Mouse (Mus musculus): ENCODE data around the gene Gps2. TPM values are rescaled to one million over a fixed set of nuclear protein-coding genes. Genes with fewer than 3 reads are reported as not detected.

Gene Gps2
- 85.2 and 86.4 TPM in 2 replicates for polyA plus RNA-seq (2015; fragmentation: Nextera tagmentation; extraction: Ambion mirVana)

DNA sequence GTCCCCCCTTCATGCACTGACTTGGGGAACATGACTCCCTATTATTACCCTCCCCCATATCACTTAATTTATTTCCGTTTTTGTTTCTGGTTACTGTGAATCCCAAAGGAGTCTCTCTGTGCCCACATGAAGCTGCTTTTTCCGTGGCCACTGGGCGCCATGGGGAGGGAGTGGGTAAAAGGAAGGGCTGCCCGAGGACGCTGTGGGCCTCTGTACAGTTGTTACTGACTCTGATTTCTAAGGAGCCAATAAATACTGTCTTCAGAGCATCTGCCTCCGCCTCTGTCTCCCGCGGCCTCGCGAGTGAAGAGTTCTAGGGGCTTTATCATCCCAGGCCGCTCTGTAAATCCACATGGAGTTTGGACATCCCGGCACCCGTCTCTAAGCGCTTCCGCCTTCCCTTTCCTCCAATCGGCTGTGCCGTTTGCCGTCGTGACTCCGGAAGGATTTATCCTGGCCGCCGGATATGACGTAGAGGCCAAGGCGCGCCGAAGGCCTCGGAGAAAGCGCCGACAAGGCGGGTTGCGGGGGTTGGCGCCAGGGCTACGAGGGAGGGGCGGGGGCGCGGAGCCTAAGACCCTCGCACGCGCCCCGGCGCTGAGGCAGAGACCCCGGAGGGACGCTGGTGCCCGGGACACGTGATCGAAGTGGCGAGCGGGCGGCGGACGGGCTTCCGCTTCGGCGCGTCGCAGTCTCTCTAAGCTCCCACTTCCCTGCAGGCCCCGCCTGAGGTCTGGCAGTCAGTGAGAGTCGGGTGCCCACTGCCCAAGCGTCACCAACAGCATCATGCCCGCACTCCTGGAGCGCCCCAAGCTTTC, at the start of gene Gps2:
TSS of gene Gps2 (plus strand) at position 335 of the 818 bp plus-strand sequence.
- Histone ChIP-seq H3K27ac (ENCODE audit: low read length) (peak within 1 kb of the TSS; percentile 78), H3K9me3 (ENCODE audit: low read length) (no peaks in the 10 kb centered on the region), H3K27me3 (ENCODE audit: insufficient read depth, low read length) (no peaks in the 10 kb centered on the region), H3K4me1 (ENCODE audit: insufficient read depth, low read length) (peaks cover 32% of the 10 kb centered on the region), H3K4me2 (replicated peaks; ENCODE audit: low read depth, low read length) (peak within 1 kb of the TSS; percentile 79), H3K4me3 (ENCODE audit: low read length) (peak within 1 kb of the TSS; percentile 88), H3K36me3 (ENCODE audit: insufficient read depth, low read length) (peaks cover 75% of the 10 kb centered on the region), H3K9ac (replicated peaks; ENCODE audit: low read length) (peak within 1 kb of the TSS; percentile 83)
- ATAC-seq (ENCODE audit: low FRiP score, low TSS enrichment) = peak; percentile 87
- WGBS = under 1% methylated on average over 61 of the region's 61 CpGs

DNA sequence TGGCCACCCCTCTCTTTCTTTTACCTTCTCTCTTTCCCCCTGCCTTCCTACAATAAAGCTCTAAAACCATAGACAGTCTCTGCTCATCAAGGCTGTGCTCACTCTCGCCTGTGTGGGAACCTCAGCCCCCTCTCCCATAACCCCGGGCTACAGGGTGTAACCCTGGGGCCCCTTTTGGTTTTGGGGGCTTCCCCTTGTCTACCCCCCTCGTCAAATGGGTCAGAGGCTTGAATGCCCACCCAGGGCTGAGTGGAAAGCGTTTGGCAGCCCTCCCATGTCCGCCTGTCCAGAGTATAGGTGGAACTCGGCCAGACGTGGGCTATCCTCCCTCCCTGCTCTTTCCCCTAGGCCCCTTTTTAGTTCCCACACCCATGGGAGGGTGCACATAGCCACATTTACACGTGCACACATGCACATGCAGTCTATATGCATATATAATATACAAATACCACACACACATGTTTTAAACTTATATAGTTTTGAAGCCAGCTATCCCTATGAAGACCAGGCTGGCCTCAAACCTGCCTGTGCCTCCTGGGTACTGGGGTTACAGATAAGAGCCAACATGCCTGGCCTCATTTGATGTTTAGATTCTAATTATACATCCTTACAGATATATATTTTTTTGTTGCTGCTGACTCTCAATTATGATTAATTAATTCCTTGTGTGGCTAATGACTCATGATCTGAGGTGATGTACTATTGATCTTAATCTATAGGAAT, 49.4 kb upstream of the Gps2 start:
- 31% methylated on average over 8 of the region's 8 CpGs for WGBS
- no peak for ATAC-seq (ENCODE audit: low FRiP score, low TSS enrichment)

DNA sequence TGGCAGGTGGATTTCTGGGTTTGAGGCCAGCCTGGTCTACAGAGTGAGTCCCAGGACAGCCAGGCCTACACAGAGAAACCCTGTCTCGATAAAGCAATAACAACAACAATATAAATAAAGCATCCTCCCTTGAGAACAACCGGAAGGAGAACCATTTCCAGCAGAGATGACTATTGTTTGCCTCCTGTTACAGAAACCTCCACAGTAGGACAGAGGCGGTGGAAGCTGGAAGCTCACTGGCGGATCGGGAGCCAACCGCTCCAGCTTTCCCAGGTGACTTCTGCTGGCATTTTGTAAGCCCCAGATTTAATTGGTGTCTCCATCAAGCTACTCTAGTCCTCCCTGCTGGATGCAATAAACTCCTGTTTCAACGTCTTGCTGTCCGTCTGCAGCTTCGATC, 48.1 kb upstream of the Gps2 start:
- H3K4me2 ChIP-seq (replicated peaks; ENCODE audit: low read depth, low read length) = no peak overlapping the region
- ATAC-seq (ENCODE audit: low FRiP score, low TSS enrichment) = no peak
- H3K9me3 ChIP-seq (ENCODE audit: low read length) = no peaks in the 10 kb centered on the region
- no peak overlapping the region for H3K27ac ChIP-seq (ENCODE audit: low read length)
- H3K4me1 ChIP-seq (ENCODE audit: insufficient read depth, low read length) = no peaks in the 10 kb centered on the region
- no peak overlapping the region for H3K4me3 ChIP-seq (ENCODE audit: low read length)
- H3K27me3 ChIP-seq (ENCODE audit: insufficient read depth, low read length) = no peaks in the 10 kb centered on the region
- 81% methylated on average over 9 of the region's 9 CpGs for WGBS
- no peaks in the 10 kb centered on the region for H3K36me3 ChIP-seq (ENCODE audit: insufficient read depth, low read length)
- H3K9ac ChIP-seq (replicated peaks; ENCODE audit: low read length) = no peak overlapping the region

More for the DNA sequence above, 49.4 kb upstream of the Gps2 start:
- Histone ChIP-seq H3K9ac (replicated peaks; ENCODE audit: low read length) (no peak overlapping the region), H3K4me1 (ENCODE audit: insufficient read depth, low read length) (no peaks in the 10 kb centered on the region), H3K27me3 (ENCODE audit: insufficient read depth, low read length) (no peaks in the 10 kb centered on the region), H3K4me2 (replicated peaks; ENCODE audit: low read depth, low read length) (no peak overlapping the region), H3K36me3 (ENCODE audit: insufficient read depth, low read length) (no peaks in the 10 kb centered on the region), H3K27ac (ENCODE audit: low read length) (no peak overlapping the region), H3K9me3 (ENCODE audit: low read length) (no peaks in the 10 kb centered on the region), H3K4me3 (ENCODE audit: low read length) (no peak overlapping the region)

DNA sequence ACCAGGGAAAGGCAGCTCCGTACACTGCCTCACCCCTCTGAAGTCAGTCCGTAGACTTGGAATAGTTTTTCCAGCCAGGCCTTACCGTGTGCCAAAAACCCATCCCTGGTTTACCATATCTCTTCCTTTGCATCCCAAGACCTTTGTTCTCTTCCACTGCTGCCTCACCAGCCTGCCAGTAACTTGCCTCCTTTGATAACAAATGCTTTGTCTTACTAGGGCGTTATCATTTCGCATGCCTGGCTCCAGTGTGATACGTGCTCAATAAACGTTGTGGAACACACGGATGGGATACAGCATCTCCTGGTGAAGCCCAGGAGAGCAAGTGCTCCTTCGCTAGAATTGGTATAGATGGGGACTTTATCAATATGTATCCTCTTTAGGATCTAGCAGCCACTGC, 46.4 kb upstream of the Gps2 start:
- WGBS = 76% methylated on average over 9 of the region's 9 CpGs
- Histone ChIP-seq H3K27me3 (ENCODE audit: insufficient read depth, low read length) (no peaks in the 10 kb centered on the region), H3K4me1 (ENCODE audit: insufficient read depth, low read length) (no peaks in the 10 kb centered on the region), H3K36me3 (ENCODE audit: insufficient read depth, low read length) (no peaks in the 10 kb centered on the region), H3K4me3 (ENCODE audit: low read length) (no peak overlapping the region), H3K9ac (replicated peaks; ENCODE audit: low read length) (no peak overlapping the region), H3K9me3 (ENCODE audit: low read length) (no peaks in the 10 kb centered on the region), H3K4me2 (replicated peaks; ENCODE audit: low read depth, low read length) (no peak overlapping the region), H3K27ac (ENCODE audit: low read length) (no peak overlapping the region)
- ATAC-seq (ENCODE audit: low FRiP score, low TSS enrichment) = no peak

DNA sequence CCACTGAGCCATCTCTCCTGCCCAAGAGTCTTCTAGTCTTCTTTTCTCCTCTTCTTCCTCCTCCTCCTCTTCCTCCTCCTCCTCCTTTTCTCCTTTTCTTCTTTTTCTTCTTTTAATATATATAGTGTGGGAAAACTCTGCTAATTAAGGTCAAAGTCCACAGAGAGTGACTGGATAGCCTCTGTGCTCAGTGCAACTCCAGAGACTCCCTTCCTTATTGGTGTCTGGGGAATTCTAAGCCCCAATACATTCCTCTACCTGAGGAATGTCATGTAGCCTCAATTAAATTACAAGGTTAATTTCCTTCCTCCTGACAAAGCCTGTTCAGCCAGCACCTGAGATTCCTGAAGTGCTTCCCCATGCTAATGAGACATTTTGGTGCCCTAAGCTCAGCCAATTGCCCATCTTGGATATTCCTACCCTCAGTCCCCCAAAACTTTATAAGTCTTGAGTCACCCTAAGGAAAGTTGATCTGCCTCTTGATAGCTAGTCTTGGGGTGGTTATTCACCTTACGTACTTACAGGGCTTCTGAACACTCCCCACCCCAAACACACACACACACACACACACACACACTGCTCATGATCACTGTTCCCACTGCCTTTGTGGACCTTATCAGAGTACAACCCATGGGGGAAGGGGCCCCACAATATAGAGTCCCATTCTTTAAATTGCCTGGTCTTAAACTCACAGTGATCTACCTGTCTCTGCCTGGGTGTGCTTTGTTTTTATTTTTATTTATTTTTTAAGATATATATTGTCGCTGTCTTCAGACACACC, 43.2 kb upstream of the Gps2 start:
- no peaks in the 10 kb centered on the region for H3K9me3 ChIP-seq (ENCODE audit: low read length)
- no peak for ATAC-seq (ENCODE audit: low FRiP score, low TSS enrichment)
- no peak overlapping the region for H3K4me3 ChIP-seq (ENCODE audit: low read length)
- H3K4me2 ChIP-seq (replicated peaks; ENCODE audit: low read depth, low read length) = no peak overlapping the region
- no peaks in the 10 kb centered on the region for H3K36me3 ChIP-seq (ENCODE audit: insufficient read depth, low read length)
- H3K9ac ChIP-seq (replicated peaks; ENCODE audit: low read length) = no peak overlapping the region
- no peaks in the 10 kb centered on the region for H3K4me1 ChIP-seq (ENCODE audit: insufficient read depth, low read length)
- WGBS = 91% methylated on average over 2 of the region's 2 CpGs
- no peaks in the 10 kb centered on the region for H3K27me3 ChIP-seq (ENCODE audit: insufficient read depth, low read length)
- no peak overlapping the region for H3K27ac ChIP-seq (ENCODE audit: low read length)

DNA sequence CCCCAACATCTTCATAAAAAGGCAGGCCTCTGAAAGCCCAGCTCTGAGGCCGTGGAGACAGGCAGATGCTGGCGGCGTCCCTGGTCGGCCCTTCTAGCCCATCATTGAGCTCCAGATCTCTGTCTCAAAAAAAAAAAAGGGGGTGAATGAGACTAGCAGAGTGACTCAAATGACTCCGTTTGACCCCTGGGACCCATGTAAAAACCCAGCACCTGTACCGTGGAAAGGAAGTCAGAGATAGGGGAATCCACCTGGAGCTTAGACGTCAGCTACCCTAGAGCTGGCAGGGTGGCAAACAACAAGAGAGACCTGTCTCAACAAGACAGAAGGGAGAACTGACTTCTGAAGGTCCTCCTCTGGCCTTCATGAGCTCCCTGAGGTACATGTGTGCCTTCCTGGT, 41.9 kb upstream of the Gps2 start:
- Histone ChIP-seq H3K9me3 (ENCODE audit: low read length) (no peaks in the 10 kb centered on the region), H3K9ac (replicated peaks; ENCODE audit: low read length) (no peak overlapping the region), H3K4me2 (replicated peaks; ENCODE audit: low read depth, low read length) (no peak overlapping the region), H3K36me3 (ENCODE audit: insufficient read depth, low read length) (no peaks in the 10 kb centered on the region), H3K27me3 (ENCODE audit: insufficient read depth, low read length) (no peaks in the 10 kb centered on the region), H3K4me1 (ENCODE audit: insufficient read depth, low read length) (peaks cover 12% of the 10 kb centered on the region; the same call in 1 of the 2 replicates), H3K4me3 (ENCODE audit: low read length) (no peak overlapping the region), H3K27ac (ENCODE audit: low read length) (no peak overlapping the region)
- WGBS = 90% methylated on average over 7 of the region's 7 CpGs
- no peak for ATAC-seq (ENCODE audit: low FRiP score, low TSS enrichment)

DNA sequence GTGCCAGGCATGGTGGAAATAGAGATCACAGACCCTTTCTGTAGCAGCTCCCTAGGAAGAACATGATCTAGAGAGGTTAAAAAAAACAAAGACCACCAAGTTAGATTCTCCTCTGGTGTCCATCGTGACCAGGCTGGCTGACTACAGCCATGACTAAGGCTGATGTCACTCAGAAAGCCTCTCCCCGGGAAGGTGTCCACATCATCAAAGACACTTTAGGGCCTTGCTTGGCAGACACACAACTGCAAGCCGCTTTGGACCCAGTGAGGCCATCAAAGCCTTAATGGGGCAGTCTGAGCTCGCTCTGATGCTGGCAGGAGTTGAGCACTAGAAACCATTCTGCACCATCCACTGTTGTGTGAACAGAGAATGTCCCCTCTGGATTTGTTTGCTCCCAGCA, 41.2 kb upstream of the Gps2 start:
- WGBS = 57% methylated on average over 4 of the region's 4 CpGs
- Histone ChIP-seq H3K27me3 (ENCODE audit: insufficient read depth, low read length) (no peaks in the 10 kb centered on the region), H3K27ac (ENCODE audit: low read length) (no peak overlapping the region), H3K36me3 (ENCODE audit: insufficient read depth, low read length) (no peaks in the 10 kb centered on the region), H3K4me2 (replicated peaks; ENCODE audit: low read depth, low read length) (no peak overlapping the region), H3K4me1 (ENCODE audit: insufficient read depth, low read length) (peaks cover 17% of the 10 kb centered on the region), H3K4me3 (ENCODE audit: low read length) (no peak overlapping the region), H3K9me3 (ENCODE audit: low read length) (no peaks in the 10 kb centered on the region), H3K9ac (replicated peaks; ENCODE audit: low read length) (no peak overlapping the region)
- no peak for ATAC-seq (ENCODE audit: low FRiP score, low TSS enrichment)

DNA sequence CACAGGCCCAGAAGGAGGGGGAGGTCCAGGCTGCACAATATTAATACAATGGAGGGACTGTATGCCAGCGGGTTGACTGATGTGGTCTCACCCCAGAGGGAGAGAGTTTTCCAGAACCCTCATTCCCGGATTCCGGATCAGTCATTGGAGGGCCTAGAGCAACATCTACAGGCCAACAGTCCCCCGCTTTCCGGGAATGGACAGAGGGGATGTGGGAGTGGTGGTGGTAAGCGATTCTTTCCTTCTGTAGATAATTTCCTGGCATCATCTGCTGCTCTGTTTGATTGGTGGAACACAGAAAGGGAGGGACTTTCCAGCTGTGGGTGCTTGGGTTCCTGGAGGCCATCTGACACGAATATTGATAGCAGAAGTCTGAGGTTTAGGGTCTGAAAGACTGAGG, 37.5 kb upstream of the Gps2 start:
- H3K4me2 ChIP-seq (replicated peaks; ENCODE audit: low read depth, low read length) = no peak overlapping the region
- peaks cover 44% of the 10 kb centered on the region for H3K4me1 ChIP-seq (ENCODE audit: insufficient read depth, low read length)
- H3K4me3 ChIP-seq (ENCODE audit: low read length) = no peak overlapping the region
- no peaks in the 10 kb centered on the region for H3K36me3 ChIP-seq (ENCODE audit: insufficient read depth, low read length)
- peak overlapping the region; percentile 46; the same call in 1 of the 2 replicates for H3K27ac ChIP-seq (ENCODE audit: low read length)
- H3K9me3 ChIP-seq (ENCODE audit: low read length) = no peaks in the 10 kb centered on the region
- H3K9ac ChIP-seq (replicated peaks; ENCODE audit: low read length) = no peak overlapping the region
- H3K27me3 ChIP-seq (ENCODE audit: insufficient read depth, low read length) = no peaks in the 10 kb centered on the region
- 58% methylated on average over 7 of the region's 7 CpGs for WGBS
- no peak for ATAC-seq (ENCODE audit: low FRiP score, low TSS enrichment)

DNA sequence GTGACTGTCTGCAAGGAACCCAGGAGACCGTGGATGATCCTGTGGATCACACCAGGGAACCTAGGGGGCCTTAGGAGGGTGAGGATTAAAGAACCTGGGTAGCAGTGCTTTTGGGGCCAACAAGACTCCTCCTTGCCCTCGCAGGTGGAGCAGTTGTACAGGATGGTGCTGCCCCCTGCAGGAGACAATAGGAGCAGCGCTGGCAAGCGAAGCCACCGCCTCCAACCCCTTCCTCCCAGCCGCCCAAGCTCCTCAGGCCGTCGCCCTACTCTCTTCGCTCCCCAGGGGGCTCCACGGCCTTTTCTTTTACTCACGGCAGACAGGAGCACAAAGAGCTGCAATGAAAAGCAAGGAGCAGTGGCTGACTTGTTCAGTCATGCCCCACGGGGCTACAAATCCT, 36.8 kb upstream of the Gps2 start:
- WGBS = 4% methylated on average over 12 of the region's 12 CpGs
- H3K4me3 ChIP-seq (ENCODE audit: low read length) = peak overlapping the region; percentile 7; the same call in 1 of the 2 replicates
- no peaks in the 10 kb centered on the region for H3K36me3 ChIP-seq (ENCODE audit: insufficient read depth, low read length)
- no peaks in the 10 kb centered on the region for H3K9me3 ChIP-seq (ENCODE audit: low read length)
- no peak overlapping the region; the same call in 1 of the 2 replicates for H3K9ac ChIP-seq (replicated peaks; ENCODE audit: low read length)
- peak overlapping the region; percentile 33; the same call in 1 of the 2 replicates for H3K27ac ChIP-seq (ENCODE audit: low read length)
- peak overlapping the region; percentile 30 for H3K4me2 ChIP-seq (replicated peaks; ENCODE audit: low read depth, low read length)
- H3K27me3 ChIP-seq (ENCODE audit: insufficient read depth, low read length) = no peaks in the 10 kb centered on the region
- peaks cover 46% of the 10 kb centered on the region for H3K4me1 ChIP-seq (ENCODE audit: insufficient read depth, low read length)
- ATAC-seq (ENCODE audit: low FRiP score, low TSS enrichment) = peak; percentile 5; the same call in 1 of the 2 replicates
